Comparison of ENCODE assay signal across 8 mouse cellular contexts in genomic region chr1:165635055-165635897, GRCm38 (mm10). TPM values are rescaled to one million over a fixed set of nuclear protein-coding genes. Genes with fewer than 3 reads are reported as not detected.
DNase-seq lines count a peak whose midpoint lies in the region; ATAC-seq and TF ChIP-seq lines count a peak whose summit lies in the region.

No protein-coding gene starts in this region.

- H3K27me3 ChIP-seq in megakaryocyte, embryonic 14.5 days (replicated peaks), result peaks cover 59% of the 10 kb centered on the region
- H3K27me3 ChIP-seq in limb, embryonic 13.5 days, result no peaks in the 10 kb centered on the region
- H3K27me3 ChIP-seq in stomach, postnatal 0 days (ENCODE audit: control insufficient read depth, insufficient read depth, low read length), result no peaks in the 10 kb centered on the region

- H3K9ac ChIP-seq in limb, embryonic 13.5 days, result peak overlapping the region; percentile 73
- peak overlapping the region; percentile 95 for H3K9ac ChIP-seq in stomach, postnatal 0 days (ENCODE audit: low read length)

- H3K4me2 ChIP-seq in limb, embryonic 13.5 days (replicated peaks), result peak overlapping the region; percentile 68
- peak overlapping the region; percentile 75 for H3K4me2 ChIP-seq in stomach, postnatal 0 days (replicated peaks; ENCODE audit: low read depth)

- no peak for TF ChIP-seq EP300 in stomach, postnatal 0 days (optimal IDR thresholded peaks at IDR 0.05)

- 24% methylated on average over 17 of the region's 17 CpGs for WGBS in limb, embryonic 13.5 days
- WGBS in stomach, postnatal 0 days, result 22% methylated on average over 17 of the region's 17 CpGs

- ATAC-seq in cerebellum, adult (ENCODE audit: insufficient number of reproducible peaks, low FRiP score, low TSS enrichment), result no peak
- no peak for ATAC-seq in megakaryocyte, adult 5-6 weeks (ENCODE audit: poor library complexity, severe bottlenecking)
- no peak for ATAC-seq in limb, embryonic 13.5 days (ENCODE audit: low FRiP score, low read depth)
- no peak for ATAC-seq in stomach, postnatal 0 days (ENCODE audit: low FRiP score, low TSS enrichment)

- H3K9me3 ChIP-seq in megakaryocyte, embryonic 14.5 days, result no peaks in the 10 kb centered on the region
- no peaks in the 10 kb centered on the region for H3K9me3 ChIP-seq in limb, embryonic 13.5 days
- H3K9me3 ChIP-seq in stomach, postnatal 0 days (ENCODE audit: control insufficient read depth, low read length), result no peaks in the 10 kb centered on the region

- H3K4me3 ChIP-seq in megakaryocyte, embryonic 14.5 days (replicated peaks), result peak overlapping the region; percentile 92
- peak overlapping the region; percentile 80 for H3K4me3 ChIP-seq in limb, embryonic 13.5 days
- peak overlapping the region; percentile 85 for H3K4me3 ChIP-seq in stomach, postnatal 0 days (ENCODE audit: low read depth, low read length)

- H3K4me1 ChIP-seq in megakaryocyte, embryonic 14.5 days, result peaks cover 35% of the 10 kb centered on the region
- peaks cover 38% of the 10 kb centered on the region for H3K4me1 ChIP-seq in limb, embryonic 13.5 days
- peaks cover 5% of the 10 kb centered on the region; the same call in 1 of the 2 replicates for H3K4me1 ChIP-seq in stomach, postnatal 0 days (replicated peaks; ENCODE audit: control insufficient read depth, insufficient read depth)

- no peaks in the 10 kb centered on the region for H3K36me3 ChIP-seq in megakaryocyte, embryonic 14.5 days (replicated peaks; ENCODE audit: low read length)
- no peaks in the 10 kb centered on the region for H3K36me3 ChIP-seq in limb, embryonic 13.5 days
- H3K36me3 ChIP-seq in stomach, postnatal 0 days (ENCODE audit: control insufficient read depth, insufficient read depth, low read length), result no peaks in the 10 kb centered on the region

- peak; percentile 49 for DNase-seq in cerebellum, adult 9-11 months
- DNase-seq in stomach, postnatal 0 days (ENCODE audit: low spot score), result no peak
- DNase-seq in layer of hippocampus, postnatal 14 days (ENCODE audit: low spot score in 2 of 2), result no peak
- DNase-seq in layer of hippocampus, postnatal 25 days (ENCODE audit: extremely low spot score in 1 of 2, low spot score in 1 of 2), result no peak

- H3K27ac ChIP-seq in limb, embryonic 13.5 days, result peak overlapping the region; percentile 96
- peak overlapping the region; percentile 98 for H3K27ac ChIP-seq in stomach, postnatal 0 days (replicated peaks)

- no peak for TF ChIP-seq CTCF in stomach, postnatal 0 days (IDR thresholded peaks at IDR 0.05; ENCODE audit: low read depth)

RNA-seq across cellular contexts. Expression of gene Mpzl1, which starts 0.9 kb away (rescaled TPM):
- polyA plus RNA-seq in megakaryocyte, embryonic 14.5 days (2012; ENCODE audit: insufficient read depth, low replicate concordance), result 0.53 TPM in 1 of 2 replicates, not detected in the other
- 1.3 and 2.1 TPM in 2 replicates for total RNA-seq in megakaryocyte, adult 5-6 weeks (2015)
- 0.22 and 3.1 TPM in 2 replicates for total RNA-seq in megakaryocyte, adult 5-6 weeks (2017)
- polyA plus RNA-seq in limb, embryonic 13.5 days (2015; fragmentation: Nextera tagmentation; extraction: Ambion mirVana), result 196 TPM in 2 replicates
- polyA plus RNA-seq in stomach, postnatal 0 days (2015; fragmentation: Nextera tagmentation; extraction: Ambion mirVana), result 71.4 and 76.4 TPM in 2 replicates
- total RNA-seq in layer of hippocampus, postnatal 14 days (2021), result 10 to 100 TPM; 73.9 to 80.1 TPM
- total RNA-seq in layer of hippocampus, postnatal 25 days (2021), result 10 to 100 TPM; 47.8 to 51.6 TPM

Comparison
In these comparisons a context has a peak if more than half of its experiments do, and no peak if none do; other contexts are left out.
1. RNA of gene Mpzl1, which starts 0.9 kb away (total RNA-seq): 73.9 to 80.1 TPM in layer of hippocampus, postnatal 14 days and 47.8 to 51.6 TPM in layer of hippocampus, postnatal 25 days; 0.22 to 3.1 TPM in megakaryocyte, adult 5-6 weeks; every median in the first group is over 10 times any median in the second.
2. Peak in every context shown above with its lines, with median percentiles within 50 percentile points of each other: H3K4me3 ChIP-seq.